Mouse (Mus musculus) heart, embryonic 13.5 days (tissue): ENCODE measurements around the gene Wdr44. TPM values are rescaled to one million over a fixed set of nuclear protein-coding genes. Genes with fewer than 3 reads are reported as not detected.
"Not testable (repeated sequence)": the region's sequence is repeated elsewhere in the genome, so short reads cannot be mapped to it uniquely, and the experiment has no call there.

ENCODE experiments used
- ATAC-seq: fragments of 200-750 bp; cut with Nextera tagmentation; 2 replicates; pipeline ENCODE4 v1.8.0; 2017; ENCODE audit warnings: moderate TSS enrichment; ENCODE audit not compliant: insufficient number of reproducible peaks, low FRiP score, low TSS enrichment; ENCODE audit errors: extremely low read depth
- H3K27ac ChIP-seq: fragments of 300-500 bp; sonication (generic); replicated peaks from 2 replicates; pipeline ENCODE4 v1.5.1; 2015; ENCODE audit warnings: moderate library complexity, mild to moderate bottlenecking, inconsistent platforms
- H3K27me3 ChIP-seq: fragments of 300-500 bp; sonication (generic); replicated peaks from 2 replicates; pipeline ENCODE4 v1.6.1; 2015; ENCODE audit warnings: mild to moderate bottlenecking, inconsistent platforms
- H3K36me3 ChIP-seq: fragments of 300-500 bp; sonication (generic); 2 replicates; pipeline ENCODE4 v1.6.1; 2015; ENCODE audit warnings: mild to moderate bottlenecking, inconsistent platforms
- H3K4me1 ChIP-seq: fragments of 300-500 bp; sonication (generic); 2 replicates; pipeline ENCODE4 v1.6.1; 2015; ENCODE audit warnings: inconsistent platforms
- H3K4me2 ChIP-seq: fragments of 300-500 bp; sonication (generic); 2 replicates; pipeline ENCODE4 v1.6.1; 2015; ENCODE audit warnings: inconsistent platforms, mild to moderate bottlenecking, moderate library complexity
- H3K4me3 ChIP-seq: fragments of 300-500 bp; sonication (generic); 2 replicates; pipeline ENCODE4 v1.5.1; 2015; ENCODE audit warnings: moderate library complexity, mild to moderate bottlenecking, inconsistent platforms
- H3K9ac ChIP-seq: fragments of 300-500 bp; sonication (generic); 2 replicates; pipeline ENCODE4 v1.6.1; 2015; ENCODE audit warnings: inconsistent platforms, mild to moderate bottlenecking, moderate library complexity
- H3K9me3 ChIP-seq: fragments of 300-500 bp; sonication (generic); 2 replicates; pipeline ENCODE4 v1.6.1; 2016; ENCODE audit warnings: inconsistent platforms
- WGBS: fragments of 180-500 bp; shearing (Covaris S2); methylation state at CpG from one replicate; pipeline ENCODE4 v1.1.7; 2015; ENCODE audit warnings: mixed read lengths; 5-methylcytosine and 5-hydroxymethylcytosine counted together
- polyA plus RNA-seq: library from polyadenylated mRNA; unstranded; fragments of >200 nt; fragmentation: Nextera tagmentation; extraction: Ambion mirVana; gene quantifications from 2 replicates; pipeline ENCODE4 v1.2.1, GENCODE M21; 2015

Gene Wdr44
- polyA plus RNA-seq, 1 experiment from 2014 or later = 7.3 TPM

DNA sequence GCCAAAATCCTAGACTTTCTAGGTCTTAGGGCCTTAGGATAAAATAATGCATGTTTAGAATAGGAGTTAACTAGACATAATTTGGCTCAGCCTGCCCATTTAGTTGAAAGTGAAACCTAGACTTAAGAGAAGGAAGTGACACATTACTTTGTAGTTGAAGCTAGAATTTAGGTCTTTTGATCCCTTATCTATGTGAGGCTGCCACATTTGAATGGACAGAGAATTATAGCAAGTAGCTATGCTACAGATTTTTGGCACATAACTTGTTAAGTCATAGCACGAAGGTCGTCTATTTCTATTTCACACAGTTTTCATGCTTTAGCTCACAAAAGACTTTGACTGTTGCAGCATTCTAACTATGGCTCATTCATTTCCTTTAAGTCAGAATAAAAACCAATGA lies 4.5 kb downstream of the Wdr44 start:
- no peaks in the 10 kb centered on the region for H3K27me3 ChIP-seq
- WGBS = 78% methylated on average over 2 of the region's 2 CpGs
- no peak for ATAC-seq
- H3K9me3 ChIP-seq = no peaks in the 10 kb centered on the region
- H3K4me1 ChIP-seq = no peaks in the 10 kb centered on the region
- no peak overlapping the region for H3K4me2 ChIP-seq
- no peak overlapping the region for H3K4me3 ChIP-seq
- H3K27ac ChIP-seq = no peak overlapping the region
- H3K36me3 ChIP-seq = no peaks in the 10 kb centered on the region
- H3K9ac ChIP-seq = no peak overlapping the region

DNA sequence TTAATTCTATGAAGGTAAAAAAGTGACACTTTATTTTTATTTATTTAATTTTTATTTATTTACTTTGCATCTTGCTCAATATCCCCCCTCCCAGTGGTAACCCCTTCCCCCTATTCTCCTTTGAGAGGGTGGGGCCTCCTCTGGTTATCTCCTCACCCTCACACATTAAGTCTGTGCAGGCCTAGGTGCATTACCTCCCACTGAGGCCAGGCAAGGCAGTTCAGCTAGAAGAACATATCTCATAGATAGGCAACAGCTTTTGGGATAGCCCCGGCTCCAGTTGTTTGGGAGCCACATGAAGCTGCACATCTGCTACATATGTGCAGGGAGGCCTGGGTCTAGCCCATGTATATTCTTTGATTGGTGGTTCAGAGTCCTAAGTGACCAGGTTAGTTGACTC lies 6.2 kb downstream of the Wdr44 start:
- no peaks in the 10 kb centered on the region for H3K36me3 ChIP-seq
- 73% methylated on average over 1 of the region's 1 CpGs for WGBS
- H3K27ac ChIP-seq = no peak overlapping the region
- H3K4me1 ChIP-seq = no peaks in the 10 kb centered on the region
- no peaks in the 10 kb centered on the region for H3K9me3 ChIP-seq
- no peak overlapping the region for H3K4me2 ChIP-seq
- H3K4me3 ChIP-seq = no peak overlapping the region
- no peak for ATAC-seq
- H3K27me3 ChIP-seq = no peaks in the 10 kb centered on the region
- H3K9ac ChIP-seq = no peak overlapping the region

DNA sequence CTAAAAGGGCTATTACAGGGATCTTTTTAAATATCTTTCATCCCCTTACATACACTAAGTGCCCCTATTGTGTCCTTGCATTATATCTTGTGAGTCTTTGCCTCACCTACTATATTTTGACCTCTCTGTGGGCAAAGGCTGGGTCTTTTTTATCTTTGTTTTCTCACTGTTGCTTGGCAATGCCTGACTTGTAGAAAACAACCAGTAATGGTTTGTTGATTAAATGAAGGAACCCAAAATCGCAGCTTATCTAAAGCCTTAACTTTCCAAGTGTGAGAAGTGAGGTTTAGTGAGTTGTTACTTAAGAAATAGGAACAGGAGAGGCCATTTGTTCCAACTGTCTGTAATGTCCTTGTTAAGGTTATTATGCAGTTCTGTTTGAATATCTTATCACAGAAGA lies 24.4 kb downstream of the Wdr44 start:
- no peaks in the 10 kb centered on the region for H3K27me3 ChIP-seq
- H3K4me3 ChIP-seq = no peak overlapping the region
- no peak for ATAC-seq
- no peak overlapping the region for H3K27ac ChIP-seq
- H3K4me2 ChIP-seq = no peak overlapping the region
- WGBS = 30% methylated on average over 1 of the region's 1 CpGs
- no peaks in the 10 kb centered on the region for H3K36me3 ChIP-seq
- no peaks in the 10 kb centered on the region for H3K9me3 ChIP-seq
- no peak overlapping the region for H3K9ac ChIP-seq
- H3K4me1 ChIP-seq = no peaks in the 10 kb centered on the region

DNA sequence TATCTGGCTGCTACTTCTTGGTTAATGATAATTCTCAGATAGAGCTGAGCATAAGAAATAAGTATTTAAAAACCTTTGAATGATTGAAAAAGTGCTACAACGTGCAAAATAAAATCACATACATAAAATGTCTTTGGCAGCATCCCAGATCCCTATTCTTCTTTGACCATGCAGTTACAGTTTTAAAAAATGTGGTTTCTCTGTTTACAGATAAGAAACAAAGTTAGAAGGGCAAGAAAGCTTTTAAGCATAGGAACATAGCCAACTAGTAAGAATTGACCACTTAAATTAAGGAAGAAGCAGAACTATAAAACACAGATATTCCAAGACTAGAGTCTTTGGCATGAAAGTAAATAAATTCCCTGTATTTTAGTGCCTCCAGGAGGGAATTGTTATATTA lies 34.6 kb downstream of the Wdr44 start:
- no peaks in the 10 kb centered on the region for H3K27me3 ChIP-seq
- no peak overlapping the region for H3K4me3 ChIP-seq
- H3K36me3 ChIP-seq = no peaks in the 10 kb centered on the region
- H3K4me1 ChIP-seq = no peaks in the 10 kb centered on the region
- no peak overlapping the region for H3K9ac ChIP-seq
- no peak overlapping the region for H3K4me2 ChIP-seq
- no peak overlapping the region for H3K27ac ChIP-seq
- 51% methylated on average over 1 of the region's 1 CpGs for WGBS
- ATAC-seq = no peak
- H3K9me3 ChIP-seq = no peaks in the 10 kb centered on the region

DNA sequence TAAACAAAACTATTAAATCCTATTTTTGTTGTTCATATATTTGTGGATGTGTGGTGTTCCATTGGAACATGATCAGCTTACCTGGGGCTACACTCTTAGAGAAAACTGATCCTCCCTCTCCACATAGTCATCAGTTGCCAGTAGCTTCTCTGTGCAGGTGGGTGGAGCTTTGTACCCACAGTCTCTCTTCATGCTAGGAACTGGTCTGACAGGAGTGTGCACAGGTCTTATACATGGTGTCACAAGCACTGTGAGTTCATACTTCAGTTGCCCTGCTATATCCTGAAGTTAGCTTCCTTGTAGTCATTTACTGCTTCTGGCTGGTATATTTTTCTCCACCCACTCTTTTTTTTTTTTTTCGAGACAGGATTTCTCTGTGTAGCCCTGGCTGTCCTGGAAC lies 61.8 kb downstream of the Wdr44 start:
- 63% methylated on average over 1 of the region's 1 CpGs for WGBS
- ATAC-seq = no peak

DNA sequence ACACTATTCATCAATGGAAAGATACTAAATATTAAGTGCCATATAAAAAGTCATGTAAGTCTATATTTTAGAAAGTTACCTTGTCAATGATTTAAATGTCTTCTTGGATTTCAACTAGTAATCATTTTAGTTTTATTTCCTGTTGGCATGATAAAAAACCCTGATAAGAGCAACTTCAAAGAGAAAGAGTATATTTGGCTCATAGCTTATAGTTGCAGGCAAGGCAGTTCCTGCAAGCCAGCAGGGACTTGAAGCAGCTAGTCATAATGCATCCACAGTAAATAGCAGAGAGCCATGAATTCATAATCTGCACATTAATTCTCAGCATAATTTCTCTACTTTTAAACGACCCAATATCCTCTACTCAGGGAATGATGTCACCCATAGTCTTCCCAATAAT lies 75.0 kb downstream of the Wdr44 start:
- H3K27ac ChIP-seq = no peak overlapping the region
- no peaks in the 10 kb centered on the region for H3K27me3 ChIP-seq
- no peaks in the 10 kb centered on the region for H3K9me3 ChIP-seq
- no peak overlapping the region for H3K9ac ChIP-seq
- peaks cover 18% of the 10 kb centered on the region for H3K36me3 ChIP-seq
- WGBS = 67% methylated on average over 1 of the region's 1 CpGs
- ATAC-seq = no peak
- H3K4me3 ChIP-seq = no peak overlapping the region
- no peak overlapping the region for H3K4me2 ChIP-seq
- no peaks in the 10 kb centered on the region for H3K4me1 ChIP-seq

More for the DNA sequence above, 61.8 kb downstream of the Wdr44 start:
- H3K4me2 ChIP-seq = no peak overlapping the region
- H3K9ac ChIP-seq = no peak overlapping the region
- H3K4me3 ChIP-seq = no peak overlapping the region
- no peak overlapping the region for H3K27ac ChIP-seq
- H3K36me3 ChIP-seq = no peaks in the 10 kb centered on the region
- H3K27me3 ChIP-seq = no peaks in the 10 kb centered on the region
- no peaks in the 10 kb centered on the region for H3K9me3 ChIP-seq
- H3K4me1 ChIP-seq = no peaks in the 10 kb centered on the region

DNA sequence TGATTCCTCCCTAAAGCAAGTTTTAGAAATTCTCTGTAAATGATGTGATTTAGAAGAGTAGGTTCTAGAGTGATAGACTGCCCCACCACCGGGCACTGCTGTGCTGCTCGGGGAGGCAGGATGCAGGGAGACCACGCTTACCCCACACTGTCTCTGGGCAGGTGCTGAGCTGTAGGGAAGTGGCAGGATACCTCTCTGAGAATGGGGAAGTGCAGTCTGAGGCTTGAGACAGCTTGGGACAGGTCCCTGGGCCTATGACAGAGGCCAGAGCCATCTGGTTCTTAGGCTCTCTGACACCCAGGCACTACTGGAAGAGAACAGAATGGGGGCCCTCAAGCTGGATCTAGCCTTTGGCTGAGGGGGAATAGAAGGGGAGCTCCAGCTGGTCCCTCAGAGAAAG lies 114.3 kb downstream of the Wdr44 start:
- no peaks in the 10 kb centered on the region for H3K36me3 ChIP-seq
- H3K9ac ChIP-seq = no peak overlapping the region
- no peaks in the 10 kb centered on the region for H3K4me1 ChIP-seq
- WGBS = 75% methylated on average over 3 of the region's 3 CpGs
- H3K27me3 ChIP-seq = no peaks in the 10 kb centered on the region
- H3K4me3 ChIP-seq = no peak overlapping the region
- H3K4me2 ChIP-seq = no peak overlapping the region
- H3K9me3 ChIP-seq = no peaks in the 10 kb centered on the region
- ATAC-seq = no peak
- H3K27ac ChIP-seq = no peak overlapping the region

DNA sequence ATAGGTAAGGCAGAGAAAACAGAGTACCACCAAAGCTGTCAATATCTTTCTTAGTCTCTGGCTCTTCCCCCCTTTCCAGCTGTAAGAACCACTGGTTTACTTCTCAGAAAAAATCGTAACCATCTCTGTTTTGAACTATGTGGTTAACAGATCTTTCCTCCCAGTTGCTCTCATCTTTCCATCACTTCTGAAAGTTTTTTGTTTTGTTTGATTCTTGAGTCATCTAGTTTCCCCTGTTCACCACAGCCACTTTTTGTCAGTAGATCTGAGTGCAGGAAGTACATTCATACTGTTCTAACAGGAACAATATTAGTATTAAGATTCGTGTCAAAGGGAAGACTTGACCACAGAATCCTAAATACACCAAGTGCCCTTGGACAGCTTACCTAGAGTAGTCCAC lies 117.5 kb downstream of the Wdr44 start:
- Histone ChIP-seq H3K4me3 (no peak overlapping the region), H3K4me1 (no peaks in the 10 kb centered on the region), H3K27ac (no peak overlapping the region), H3K36me3 (no peaks in the 10 kb centered on the region), H3K4me2 (no peak overlapping the region), H3K9me3 (no peaks in the 10 kb centered on the region), H3K9ac (no peak overlapping the region), H3K27me3 (no peaks in the 10 kb centered on the region)
- 81% methylated on average over 2 of the region's 2 CpGs for WGBS
- ATAC-seq = no peak

DNA sequence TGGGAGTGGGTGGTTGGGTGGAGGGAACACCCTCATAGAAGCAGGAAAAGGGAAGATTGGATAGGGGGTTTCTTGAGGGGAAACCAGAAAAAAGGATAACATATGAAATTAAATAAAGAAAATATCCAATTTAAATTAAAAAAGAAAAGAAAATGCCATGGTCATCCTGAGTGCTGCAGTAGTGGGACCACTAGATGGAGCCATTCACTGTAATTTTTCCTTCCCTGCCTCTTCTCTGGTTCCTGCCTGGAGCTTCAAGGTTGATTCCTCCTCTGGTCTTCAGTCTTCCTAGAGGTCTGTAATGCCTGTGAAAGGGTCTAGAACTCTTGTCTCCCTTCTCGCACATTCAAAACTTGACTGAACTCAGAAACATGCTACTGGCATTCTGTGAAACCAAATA lies 120.4 kb downstream of the Wdr44 start:
- WGBS = 65% methylated on average over 1 of the region's 1 CpGs
- not testable (repeated sequence) for H3K9ac ChIP-seq, H3K4me1 ChIP-seq, H3K27me3 ChIP-seq, H3K27ac ChIP-seq, H3K36me3 ChIP-seq, H3K9me3 ChIP-seq, H3K4me3 ChIP-seq, H3K4me2 ChIP-seq, ATAC-seq

DNA sequence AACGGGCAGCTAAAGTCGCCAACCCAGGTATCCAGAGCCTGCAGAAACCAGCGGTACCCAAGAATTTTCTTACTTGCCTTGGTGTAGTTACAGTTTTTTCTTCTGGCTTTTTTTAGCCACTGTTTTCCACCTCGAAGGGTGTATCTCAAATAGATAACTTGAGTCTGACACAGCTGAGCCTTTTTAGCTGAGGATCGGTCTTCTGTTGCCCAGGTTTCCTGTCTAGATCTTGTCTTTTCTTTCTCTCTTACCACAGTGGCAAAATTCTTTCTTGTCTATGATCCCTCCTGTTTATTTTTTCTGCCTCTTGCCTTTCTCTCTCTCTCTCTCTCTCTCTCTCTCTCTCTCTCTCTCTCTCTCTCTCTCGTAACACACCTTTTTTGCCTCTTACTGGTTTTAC lies 130.0 kb downstream of the Wdr44 start:
- not testable (repeated sequence) for H3K27ac ChIP-seq, ATAC-seq, H3K4me3 ChIP-seq, H3K4me1 ChIP-seq, H3K4me2 ChIP-seq, H3K9me3 ChIP-seq, H3K36me3 ChIP-seq, H3K27me3 ChIP-seq, H3K9ac ChIP-seq
- 69% methylated on average over 6 of the region's 6 CpGs for WGBS

DNA sequence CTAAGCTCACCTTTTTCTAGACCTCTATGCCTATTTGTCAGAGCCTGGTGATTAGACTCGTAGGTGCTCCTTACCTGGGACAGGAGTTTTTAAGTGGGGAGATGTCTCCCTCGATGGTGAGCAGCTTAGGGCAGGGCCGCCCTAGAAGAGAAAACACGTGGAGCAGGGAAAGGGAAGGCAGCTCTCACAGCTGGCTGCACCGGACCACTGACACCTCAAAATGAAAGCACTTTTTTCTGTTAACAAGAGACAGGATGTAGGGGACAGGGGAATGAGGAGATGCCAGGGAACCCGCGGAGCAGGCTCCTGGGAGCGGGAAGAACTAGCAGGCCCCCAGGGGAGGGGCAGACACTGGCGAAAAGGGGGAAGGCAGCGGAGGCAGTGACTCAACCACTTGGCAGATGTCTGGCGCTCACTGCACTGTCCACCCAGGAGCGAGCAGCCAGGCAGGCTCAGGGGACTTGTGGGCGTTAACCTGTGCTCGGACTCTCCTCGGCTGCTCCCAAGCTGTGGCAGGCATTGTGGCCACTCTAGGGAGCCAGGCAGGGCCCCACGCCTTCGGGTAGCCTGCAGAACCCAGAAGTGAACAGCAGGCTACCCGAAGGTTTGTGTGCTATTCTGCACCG lies 130.7 kb downstream of the Wdr44 start:
- WGBS = 51% methylated on average over 19 of the region's 19 CpGs
- Histone ChIP-seq H3K36me3 (no peaks in the 10 kb centered on the region), H3K27ac (no peak overlapping the region), H3K9ac (no peak overlapping the region), H3K27me3 (no peaks in the 10 kb centered on the region), H3K4me3 (peak overlapping the region; percentile 31), H3K4me2 (peak overlapping the region; percentile 54), H3K9me3 (no peaks in the 10 kb centered on the region), H3K4me1 (no peaks in the 10 kb centered on the region)
- ATAC-seq = no peak

DNA sequence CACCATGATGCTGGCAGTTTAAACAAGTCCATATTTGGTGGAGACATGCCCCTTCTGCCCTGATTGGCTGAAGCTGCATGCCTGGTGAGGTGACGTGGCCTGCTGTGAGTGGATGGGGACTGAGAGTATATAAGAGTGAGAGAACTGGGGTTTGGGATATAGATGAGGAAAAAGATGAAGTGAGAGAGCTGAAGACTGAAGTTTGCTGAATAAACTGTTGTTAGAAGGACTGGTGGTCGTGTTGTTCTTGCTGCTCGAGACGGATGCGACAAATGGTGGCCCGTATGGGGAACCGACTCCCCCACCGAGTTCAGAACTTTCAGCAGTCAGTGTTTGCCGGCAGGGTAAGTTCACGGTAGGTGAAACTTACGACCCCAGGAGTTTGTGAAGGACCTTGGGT lies 140.9 kb downstream of the Wdr44 start:
- not testable (repeated sequence) for H3K4me1 ChIP-seq, H3K4me2 ChIP-seq, H3K36me3 ChIP-seq, H3K27ac ChIP-seq, H3K27me3 ChIP-seq, H3K4me3 ChIP-seq, ATAC-seq, H3K9ac ChIP-seq, H3K9me3 ChIP-seq
- 78% methylated on average over 11 of the region's 11 CpGs for WGBS
